Mouse (Mus musculus) left cerebral cortex, adult 8-10 months (tissue): ENCODE measurements around the gene Cpvl. TPM values are rescaled to one million over a fixed set of nuclear protein-coding genes. Genes with fewer than 3 reads are reported as not detected.

Source experiments
- total RNA-seq, 4 experiments: library from RNA; stranded (reverse); gene quantifications; 2 replicates each; pipeline ENCODE4 v1.2.4; 2022

The Cpvl gene
- total RNA-seq, 4 experiments from 2014 or later = not detected

Other genes starting within 250 kb of the Cpvl start
- 10 to 100 TPM; 31.0 to 37.3 (median 34.4) TPM for gene Tril, start 157.8 kb downstream of the Cpvl start, total RNA-seq
- 10 to 100 TPM; 46.0 to 51.8 (median 47.8) TPM for gene Chn2, start 60.9 kb upstream of the Cpvl start, total RNA-seq